Mouse (Mus musculus) MEL (cell line): Measurements from ENCODE around the gene Rab44. TPM values are rescaled to one million over a fixed set of nuclear protein-coding genes. Genes with fewer than 3 reads are reported as not detected.
A peak's percentile ranks its signal among the peaks of the same experiment; 100 is the strongest.

ENCODE experiments used
- DNase-seq: peaks from one replicate; pipeline ENCODE4 v3.0.0; 2011; ENCODE audit warnings: low read depth, low spot score
- H3K27ac ChIP-seq: 2 replicates; pipeline ENCODE4 v1.5.1; 2012; ENCODE audit warnings: low read depth, mild to moderate bottlenecking, control low read depth, low read length, moderate library complexity; ENCODE audit not compliant: control insufficient read depth
- H3K27me3 ChIP-seq, 2 experiments: fragments of 150-350 bp in 1 of 2; sonication (generic) in 1 of 2; 2 replicates each; pipeline ENCODE4 v1.6.1; 2012; ENCODE audit warnings: low read length in 2 of 2, mild to moderate bottlenecking in 2 of 2, improper control_type of control experiment in 1 of 2, moderate library complexity in 1 of 2; ENCODE audit not compliant: insufficient read depth in 2 of 2, control insufficient read depth in 1 of 2
- H3K36me3 ChIP-seq, 2 experiments: 2 replicates each; pipeline ENCODE4 v1.6.1; 2012 to 2014; ENCODE audit warnings: low read length in 2 of 2, improper control_type of control experiment in 1 of 2, inconsistent platforms in 1 of 2, mild to moderate bottlenecking in 1 of 2; ENCODE audit not compliant: insufficient read depth in 2 of 2, control insufficient read depth in 1 of 2
- H3K4me1 ChIP-seq, 2 experiments: fragments of 150-350 bp in 1 of 2; sonication (generic) in 1 of 2; 2 replicates each; pipeline ENCODE4 v1.6.1; 2012; ENCODE audit warnings: low read length in 2 of 2, improper control_type of control experiment in 1 of 2, mild to moderate bottlenecking in 1 of 2; ENCODE audit not compliant: insufficient read depth in 2 of 2, control insufficient read depth in 1 of 2
- H3K4me3 ChIP-seq, 2 experiments: fragments of 150-350 bp in 1 of 2; sonication (generic) in 1 of 2; 2 replicates each; pipeline ENCODE4 v1.5.1; 2012; ENCODE audit warnings: low read depth in 2 of 2, low read length in 2 of 2, mild to moderate bottlenecking in 2 of 2, moderate library complexity in 2 of 2, control low read depth in 1 of 2, improper control_type of control experiment in 1 of 2; ENCODE audit not compliant: control insufficient read depth in 1 of 2, insufficient read depth in 1 of 2
- H3K79me2 ChIP-seq: 2 replicates; pipeline ENCODE4 v1.6.1; 2012; ENCODE audit warnings: mild to moderate bottlenecking, low read length, moderate library complexity; ENCODE audit not compliant: control insufficient read depth, poor library complexity, insufficient read depth
- H3K9ac ChIP-seq: 2 replicates; pipeline ENCODE4 v1.6.1; 2012; ENCODE audit warnings: low read depth, mild to moderate bottlenecking, control low read depth, low read length, moderate library complexity; ENCODE audit not compliant: control insufficient read depth, poor library complexity, severe bottlenecking
- H3K9me3 ChIP-seq: fragments of 150-350 bp; sonication (generic); replicated peaks from 2 replicates; pipeline ENCODE4 v1.6.1; 2012; ENCODE audit warnings: mild to moderate bottlenecking, low read length, improper control_type of control experiment, moderate library complexity; ENCODE audit not compliant: insufficient read depth
- BHLHE40 ChIP-seq: IDR thresholded peaks from 2 replicates; pipeline ENCODE4 v1.6.1; 2012; ENCODE audit warnings: low read depth, mild to moderate bottlenecking, inconsistent platforms, low read length, improper control_type of control experiment, borderline replicate concordance
- CHD1 ChIP-seq: IDR thresholded peaks from 2 replicates; pipeline ENCODE4 v1.6.1; 2012; ENCODE audit warnings: low read depth, mild to moderate bottlenecking, inconsistent platforms, low read length, improper control_type of control experiment
- CHD2 ChIP-seq: IDR thresholded peaks from 2 replicates; pipeline ENCODE4 v1.6.1; 2011; ENCODE audit warnings: low read length, improper control_type of control experiment
- CTCF ChIP-seq, 3 experiments: IDR thresholded peaks in 2 of 3; conservative IDR thresholded peaks in 1 of 3; 2 replicates each; pipeline ENCODE4 v1.5.1; 2011 to 2012; ENCODE audit warnings: low read length in 3 of 3, low read depth in 2 of 3, mild to moderate bottlenecking in 2 of 3, improper control_type of control experiment in 1 of 3, inconsistent platforms in 1 of 3, mixed read lengths in 1 of 3, moderate library complexity in 1 of 3; ENCODE audit not compliant: control insufficient read depth in 1 of 3, insufficient read depth in 1 of 3, poor library complexity in 1 of 3, severe bottlenecking in 1 of 3
- E2F4 ChIP-seq: IDR thresholded peaks from 2 replicates; pipeline ENCODE4 v1.6.1; 2011; ENCODE audit warnings: low read depth, low read length, improper control_type of control experiment, borderline replicate concordance
- EP300 ChIP-seq, 2 experiments: IDR thresholded peaks; 2 replicates each; pipeline ENCODE4 v1.6.1; 2011; ENCODE audit warnings: improper control_type of control experiment in 2 of 2, low read length in 2 of 2, low read depth in 1 of 2, mild to moderate bottlenecking in 1 of 2
- ETS1 ChIP-seq: IDR thresholded peaks from 2 replicates; pipeline ENCODE4 v1.6.1; 2012; ENCODE audit warnings: low read depth, mild to moderate bottlenecking, inconsistent platforms, low read length, improper control_type of control experiment, moderate library complexity
- GATA1 ChIP-seq: IDR thresholded peaks from 2 replicates; pipeline ENCODE4 v1.6.1; 2011; ENCODE audit warnings: low read depth, low read length, improper control_type of control experiment
- HCFC1 ChIP-seq: IDR thresholded peaks from 2 replicates; pipeline ENCODE4 v1.6.1; 2012; ENCODE audit warnings: low read depth, mild to moderate bottlenecking, inconsistent platforms, low read length, improper control_type of control experiment, moderate library complexity
- KAT2A ChIP-seq: conservative IDR thresholded peaks from 2 replicates; pipeline ENCODE4 v1.6.1; 2012; ENCODE audit warnings: low read depth, low read length, improper control_type of control experiment, inconsistent platforms
- MAX ChIP-seq: IDR thresholded peaks from 2 replicates; pipeline ENCODE4 v1.6.1; 2011; ENCODE audit warnings: low read length, improper control_type of control experiment
- MAZ ChIP-seq: IDR thresholded peaks from 2 replicates; pipeline ENCODE4 v1.6.1; 2012; ENCODE audit warnings: low read depth, mild to moderate bottlenecking, inconsistent platforms, low read length, improper control_type of control experiment
- MEF2A ChIP-seq: IDR thresholded peaks from 2 replicates; pipeline ENCODE4 v1.6.1; 2014; ENCODE audit warnings: low read depth, mild to moderate bottlenecking, inconsistent platforms, low read length, improper control_type of control experiment; ENCODE audit not compliant: poor library complexity, insufficient replicate concordance, severe bottlenecking; ENCODE audit errors: extremely low read depth
- MXI1 ChIP-seq: IDR thresholded peaks from 2 replicates; pipeline ENCODE4 v1.6.1; 2011; ENCODE audit warnings: mild to moderate bottlenecking, low read depth, low read length, improper control_type of control experiment
- MYC ChIP-seq: IDR thresholded peaks from 2 replicates; pipeline ENCODE4 v1.6.1; 2011; ENCODE audit warnings: low read depth, mild to moderate bottlenecking, low read length, improper control_type of control experiment, moderate library complexity
- NELFE ChIP-seq: IDR thresholded peaks from 2 replicates; pipeline ENCODE4 v1.6.1; 2011; ENCODE audit warnings: low read depth, low read length, improper control_type of control experiment
- NRF1 ChIP-seq: IDR thresholded peaks from 2 replicates; pipeline ENCODE4 v1.6.1; 2014; ENCODE audit warnings: low read depth, mild to moderate bottlenecking, inconsistent platforms, low read length, improper control_type of control experiment, moderate library complexity; ENCODE audit not compliant: poor library complexity, insufficient read depth, severe bottlenecking
- POLR2AphosphoS2 ChIP-seq: IDR thresholded peaks from 2 replicates; pipeline ENCODE4 v1.6.1; 2011; ENCODE audit warnings: low read length, improper control_type of control experiment
- POLR2AphosphoS5 ChIP-seq: IDR thresholded peaks from 2 replicates; pipeline ENCODE4 v1.6.1; 2012; ENCODE audit warnings: low read depth, borderline replicate concordance, mild to moderate bottlenecking, inconsistent platforms, low read length, moderate library complexity, mixed read lengths
- RAD21 ChIP-seq: IDR thresholded peaks from 2 replicates; pipeline ENCODE4 v1.6.1; 2011; ENCODE audit warnings: mild to moderate bottlenecking, low read depth, low read length, improper control_type of control experiment
- RCOR1 ChIP-seq: IDR thresholded peaks from 2 replicates; pipeline ENCODE4 v1.6.1; 2012; ENCODE audit warnings: low read depth, mild to moderate bottlenecking, inconsistent platforms, low read length, improper control_type of control experiment
- SIN3A ChIP-seq: IDR thresholded peaks from 2 replicates; pipeline ENCODE4 v1.6.1; 2012; ENCODE audit warnings: low read length, improper control_type of control experiment, inconsistent platforms
- SMC3 ChIP-seq: IDR thresholded peaks from 2 replicates; pipeline ENCODE4 v1.6.1; 2011; ENCODE audit warnings: low read depth, low read length, improper control_type of control experiment
- TBP ChIP-seq: IDR thresholded peaks from 2 replicates; pipeline ENCODE4 v1.8.0; 2011; ENCODE audit warnings: low read depth, low read length, improper control_type of control experiment
- TCF12 ChIP-seq: IDR thresholded peaks from 2 replicates; pipeline ENCODE4 v1.6.1; 2014; ENCODE audit warnings: low read depth, mild to moderate bottlenecking, inconsistent platforms, low read length, improper control_type of control experiment, moderate library complexity
- USF1 ChIP-seq: IDR thresholded peaks from 2 replicates; pipeline ENCODE4 v1.6.1; 2014; ENCODE audit warnings: low read depth, mild to moderate bottlenecking, inconsistent platforms, low read length, improper control_type of control experiment, moderate library complexity
- USF2 ChIP-seq, 2 experiments: IDR thresholded peaks; 2 replicates each; pipeline ENCODE4 v1.6.1; 2011 to 2012; ENCODE audit warnings: improper control_type of control experiment in 2 of 2, low read length in 2 of 2, borderline replicate concordance in 1 of 2, inconsistent platforms in 1 of 2, low read depth in 1 of 2, mild to moderate bottlenecking in 1 of 2; ENCODE audit not compliant: insufficient read depth in 1 of 2
- ZC3H11A ChIP-seq: IDR thresholded peaks from 2 replicates; pipeline ENCODE4 v1.6.1; 2012; ENCODE audit warnings: low read depth, mild to moderate bottlenecking, inconsistent platforms, low read length, improper control_type of control experiment
- ZKSCAN1 ChIP-seq: IDR thresholded peaks from 2 replicates; pipeline ENCODE4 v1.6.1; 2012; ENCODE audit warnings: low read depth, mild to moderate bottlenecking, inconsistent platforms, low read length, improper control_type of control experiment, moderate library complexity
- ZMIZ1 ChIP-seq: IDR thresholded peaks from 2 replicates; pipeline ENCODE4 v1.6.1; 2012; ENCODE audit warnings: low read depth, mild to moderate bottlenecking, inconsistent platforms, low read length, improper control_type of control experiment, moderate library complexity
- polyA plus RNA-seq, 2 experiments: library from polyadenylated mRNA; stranded (reverse) in 1 of 2; unstranded in 1 of 2; fragments of >175 nt in 1 of 2; fragments of >200 nt in 1 of 2; gene quantifications; 2 replicates each; pipeline versions ENCODE4 v1.2.1 to v1.2.4; 2012; ENCODE audit warnings: low replicate concordance in 2 of 2, low read depth in 1 of 2; ENCODE audit not compliant: insufficient read length in 2 of 2, insufficient read depth in 1 of 2, missing spikeins in 1 of 2
- total RNA-seq: library from RNA; depleted of rRNA; stranded (reverse); fragments of 300-350 nt; gene quantifications from 2 replicates; pipeline ENCODE4 v1.2.3, GENCODE M21; 2012

Rab44 gene
- total and polyA plus RNA-seq, 3 experiments, result 7.0 to 9.5 TPM; not detected in 1

DNA sequence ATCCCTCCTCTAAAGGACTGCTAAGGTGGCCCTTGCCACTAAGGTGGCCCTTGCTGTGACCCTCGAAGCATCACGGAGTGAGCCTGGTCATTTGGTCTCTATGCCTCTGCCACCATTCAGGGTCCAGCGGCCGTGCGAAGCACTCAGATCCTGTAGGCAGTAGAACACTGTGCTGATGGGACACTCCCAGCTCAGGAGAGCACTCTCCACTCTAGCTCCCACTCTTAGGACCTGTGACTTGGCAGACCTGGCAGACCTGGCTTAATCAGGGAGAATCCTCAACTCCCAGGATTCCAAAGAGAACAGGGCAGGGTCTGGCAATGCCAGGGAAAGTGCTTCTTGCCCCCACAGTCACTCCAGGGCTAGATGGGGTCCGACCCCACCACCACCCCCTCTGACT is 66.0 kb downstream of the Rab44 start:
- no peak overlapping the region for H3K9ac ChIP-seq
- H3K79me2 ChIP-seq, result no peaks in the 10 kb centered on the region
- H3K9me3 ChIP-seq, result no peaks in the 10 kb centered on the region
- TF ChIP-seq CHD2 (no peak), NRF1 (no peak)
- peaks cover 0 to 12% of the 10 kb centered on the region in 2 experiments; a peak in 2 of 4 replicates for H3K36me3 ChIP-seq
- no peaks in the 10 kb centered on the region for H3K27me3 ChIP-seq
- DNase-seq, result no peak
- no peak overlapping the region for H3K4me3 ChIP-seq
- no peak overlapping the region for H3K27ac ChIP-seq
- peaks cover 0 to 18% of the 10 kb centered on the region in 2 experiments; a peak in 2 of 4 replicates for H3K4me1 ChIP-seq

DNA sequence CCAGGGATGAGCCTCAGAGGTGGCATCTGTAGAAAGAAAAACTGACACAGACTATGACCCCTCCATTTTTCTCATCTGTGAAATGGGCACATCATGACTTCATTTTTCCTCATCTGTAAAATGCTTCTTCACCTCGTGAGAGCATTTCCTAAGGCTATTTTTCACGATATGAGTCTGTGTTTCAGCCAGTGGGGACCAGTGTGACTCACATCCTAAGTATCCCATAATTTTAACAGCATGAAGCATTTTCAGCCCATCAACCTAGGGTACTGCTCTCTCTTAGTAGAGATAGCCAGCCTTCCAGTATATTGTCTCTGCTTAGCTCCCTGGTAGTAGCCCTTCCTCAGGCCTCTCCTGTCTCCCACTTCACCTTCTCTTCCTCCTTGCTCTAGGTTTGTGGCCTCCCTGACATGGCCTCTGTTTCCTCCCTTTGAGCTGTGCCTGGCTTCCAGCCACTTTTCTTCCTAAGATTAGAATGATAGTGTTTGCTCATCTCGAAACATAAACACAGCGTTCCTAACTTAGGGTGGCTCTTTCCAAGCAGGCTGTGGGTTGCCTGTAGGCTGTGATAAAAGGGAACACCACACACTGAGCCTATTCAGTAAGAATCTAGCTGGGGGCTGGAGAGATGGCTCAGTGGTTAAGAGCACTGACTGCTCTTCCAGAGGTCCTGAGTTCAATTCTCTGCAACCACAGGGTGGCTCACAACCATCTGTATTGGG is 66.6 kb downstream of the Rab44 start:
- Histone ChIP-seq H3K79me2 (no peaks in the 10 kb centered on the region), H3K27me3 (no peaks in the 10 kb centered on the region), H3K36me3 (peaks cover 0 to 12% of the 10 kb centered on the region in 2 experiments; a peak in 2 of 4 replicates), H3K9me3 (no peaks in the 10 kb centered on the region), H3K4me1 (peaks cover 0 to 18% of the 10 kb centered on the region in 2 experiments; a peak in 2 of 4 replicates), H3K4me3 (no peak overlapping the region), H3K27ac (peak overlapping the region; percentile 54), H3K9ac (no peak overlapping the region)
- peak; percentile 78 for DNase-seq
- no peak for TF ChIP-seq NRF1
- no peak for TF ChIP-seq USF1
- no peak for TF ChIP-seq USF2 (IDR thresholded peaks at IDR 0.05; ENCODE audit: borderline replicate concordance in 1 of 2, insufficient read depth in 1 of 2, low read depth in 1 of 2, low read length in 2 of 2)
- no peak for TF ChIP-seq RCOR1
- TF ChIP-seq MAZ, result no peak
- 0 out of 2 replicates have a peak, but pooled peaks have one; percentile 13 for TF ChIP-seq TCF12
- TF ChIP-seq TBP, result peak; percentile 91
- no peak for TF ChIP-seq BHLHE40
- no peak for TF ChIP-seq MXI1
- TF ChIP-seq RAD21, result no peak
- no peak for TF ChIP-seq POLR2AphosphoS2
- TF ChIP-seq SIN3A, result no peak; the same call in none of the 2 replicates
- peak; percentile 43; the same call in 1 of the 2 replicates for TF ChIP-seq ETS1
- no peak for TF ChIP-seq E2F4
- TF ChIP-seq EP300 (IDR thresholded peaks at IDR 0.05; ENCODE audit: low read depth in 1 of 2, low read length in 2 of 2), result peak; percentile 36 to 41; a peak in 2 of 4 replicates
- no peak for TF ChIP-seq KAT2A
- no peak for TF ChIP-seq HCFC1
- TF ChIP-seq ZMIZ1, result no peak
- no peak for TF ChIP-seq ZKSCAN1
- TF ChIP-seq CTCF (IDR thresholded peaks at IDR 0.05 in 2 of 3, conservative IDR thresholded peaks at IDR 0.05 in 1 of 3; ENCODE audit: control insufficient read depth in 1 of 3, insufficient read depth in 1 of 3, low read depth in 2 of 3, low read length in 3 of 3, poor library complexity in 1 of 3, severe bottlenecking in 1 of 3), result no peak
- no peak for TF ChIP-seq MYC
- no peak for TF ChIP-seq MAX
- TF ChIP-seq SMC3, result no peak
- no peak for TF ChIP-seq ZC3H11A
- no peak for TF ChIP-seq NELFE
- no peak for TF ChIP-seq MEF2A
- no peak for TF ChIP-seq CHD1
- TF ChIP-seq POLR2AphosphoS5, result no peak
- TF ChIP-seq GATA1, result peak; percentile 56
